Mouse (Mus musculus) bone marrow macrophage, adult 2 months (primary cell): ENCODE results near the gene Foxd3.

Experiments
- CTCF ChIP-seq: IDR thresholded peaks from 2 replicates; pipeline ENCODE4 v1.5.1; 2012; ENCODE audit warnings: low read depth, mild to moderate bottlenecking, low read length, moderate library complexity
- POLR2A ChIP-seq: IDR thresholded peaks from 2 replicates; pipeline ENCODE4 v1.6.1; 2012; ENCODE audit warnings: mild to moderate bottlenecking, low read depth, low read length, borderline replicate concordance

- TF ChIP-seq POLR2A (no peak), CTCF (no peak)
Observed at GRCm38 (mm10) chr4:99627057-99627456, 29.0 kb upstream of the Foxd3 start.
